Mouse (Mus musculus): ENCODE measurements around the gene Tle1.

GRCm38 (mm10) chr4:72139475-72140120, 61.1 kb downstream of the Tle1 start:
- no peak for TF ChIP-seq CTCF (IDR thresholded peaks at IDR 0.05; ENCODE audit: extremely low read depth, insufficient read depth, low read length)
- TF ChIP-seq POLR2A (IDR thresholded peaks at IDR 0.05; ENCODE audit: extremely low read depth, insufficient read depth, low read length): no peak
